ENCODE assay signal across 8 mouse cellular contexts in the genomic region with DNA sequence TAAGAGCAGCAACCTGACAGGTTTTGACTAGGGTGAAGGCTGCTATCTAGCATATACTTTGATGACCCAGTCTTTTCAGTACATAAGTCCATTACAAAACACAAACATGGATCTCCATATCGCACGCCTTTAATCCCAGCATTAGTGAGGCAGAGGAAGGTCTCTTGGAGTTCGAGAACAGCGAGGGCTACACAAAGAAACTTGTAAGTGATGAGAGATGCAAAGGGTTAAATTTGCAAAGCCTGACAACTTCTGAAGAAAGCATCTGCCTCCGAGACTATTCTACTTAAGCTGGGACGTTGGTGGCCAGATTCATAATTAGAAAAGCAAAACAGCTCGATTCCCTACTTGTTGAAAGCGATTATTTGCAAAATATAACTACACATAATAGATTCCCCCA. TPM values are rescaled to one million over a fixed set of nuclear protein-coding genes. Genes with fewer than 3 reads are reported as not detected.
DNase-seq lines count a peak whose midpoint lies in the region; ATAC-seq and TF ChIP-seq lines count a peak whose summit lies in the region.

No protein-coding gene starts in this region.

- intact Hi-C loops in gastrocnemius, adult 2 months (cut with DNase I) = loop anchor here (1.0 to 5.0 kb wide), 3 partner anchors 31 to 327 kb away; partner anchors contain the start of genes Cops7a, Emg1 and Phb2
- intact Hi-C loops in gastrocnemius, postnatal 36 days (cut with DNase I) = loop anchor here (1.0 to 10.0 kb wide), 2 partner anchors 30 to 324 kb away; partner anchors contain the start of genes Emg1, Phb2 and Zfp384

- TF ChIP-seq CTCF in gastrocnemius, adult 2 months (IDR thresholded peaks at IDR 0.05) = no peak
- no peak for TF ChIP-seq CTCF in E14TG2a.4 (conservative IDR thresholded peaks at IDR 0.05; ENCODE audit: low read length)
- no peak for TF ChIP-seq CTCF in forebrain, postnatal 0 days (IDR thresholded peaks at IDR 0.05; ENCODE audit: low read depth)

- H3K79me2 ChIP-seq in macrophage (ENCODE audit: inconsistent target) = peaks cover 35% of the 10 kb centered on the region

- peaks cover 68% of the 10 kb centered on the region for H3K36me3 ChIP-seq in E14TG2a.4 (ENCODE audit: insufficient read depth, low read length)
- peaks cover 29% of the 10 kb centered on the region for H3K36me3 ChIP-seq in forebrain, postnatal 0 days (ENCODE audit: insufficient read depth)
- peaks cover 29% of the 10 kb centered on the region for H3K36me3 ChIP-seq in macrophage (ENCODE audit: inconsistent target)

- DNase-seq in gastrocnemius, adult 2 months = no peak
- DNase-seq in gastrocnemius, postnatal 36 days = no peak
- DNase-seq in forebrain, postnatal 0 days = no peak
- no peak for DNase-seq in cerebellum, adult 9-11 months
- no peak for DNase-seq in right cerebral cortex, adult 18-20 months

- H3K27me3 ChIP-seq in E14TG2a.4 (ENCODE audit: insufficient read depth, low read length) = no peaks in the 10 kb centered on the region
- H3K27me3 ChIP-seq in forebrain, postnatal 0 days (ENCODE audit: insufficient read depth, low read length) = no peaks in the 10 kb centered on the region

- 7% methylated on average over 8 of the region's 8 CpGs for WGBS in forebrain, postnatal 0 days
- 9% methylated on average over 8 of the region's 8 CpGs for WGBS in macrophage (ENCODE audit: missing documents)

- peak overlapping the region; percentile 37 for H3K4me2 ChIP-seq in forebrain, postnatal 0 days (ENCODE audit: low read depth)

- peak; percentile 8; the same call in 1 of the 2 replicates for ATAC-seq in forebrain, postnatal 0 days
- ATAC-seq in frontal cortex, adult (ENCODE audit: low TSS enrichment) = no peak

- no peaks in the 10 kb centered on the region for H3K9me3 ChIP-seq in E14TG2a.4 (ENCODE audit: low read length)
- H3K9me3 ChIP-seq in forebrain, postnatal 0 days (ENCODE audit: low read length) = no peaks in the 10 kb centered on the region

- H3K4me3 ChIP-seq in gastrocnemius, adult 2 months = peak overlapping the region; percentile 88
- H3K4me3 ChIP-seq in E14TG2a.4 (replicated peaks; ENCODE audit: low read length) (peak overlapping the region; percentile 91), macrophage (ENCODE audit: inconsistent target) (peak overlapping the region; percentile 83)
- peak overlapping the region; percentile 77 for H3K4me3 ChIP-seq in forebrain, postnatal 0 days (ENCODE audit: low read depth, low read length)

- H3K9ac ChIP-seq in forebrain, postnatal 0 days = no peak overlapping the region

- H3K4me1 ChIP-seq in E14TG2a.4 (replicated peaks; ENCODE audit: low read depth, low read length) = peaks cover 36% of the 10 kb centered on the region
- peaks cover 6% of the 10 kb centered on the region; the same call in 1 of the 2 replicates for H3K4me1 ChIP-seq in forebrain, postnatal 0 days (ENCODE audit: insufficient read depth)

- H3K27ac ChIP-seq in gastrocnemius, adult 2 months = peak overlapping the region; percentile 88
- no peak overlapping the region for H3K27ac ChIP-seq in forebrain, postnatal 0 days (ENCODE audit: low read depth, low read length)
- peak overlapping the region; percentile 84 for H3K27ac ChIP-seq in macrophage

RNA-seq across cellular contexts. Expression of gene Ing4, which starts 0.4 kb away (rescaled TPM):
- 10 to 100 TPM; 26.8 to 28.3 TPM for total RNA-seq in gastrocnemius, adult 2 months (2021)
- total RNA-seq in gastrocnemius, postnatal 36 days (2021) = 10 to 100 TPM; 26.4 to 31.1 TPM
- 83.4 and 103 TPM in 2 replicates for total RNA-seq in forebrain, postnatal 0 days (2014; rRNA removed)
- polyA plus RNA-seq in forebrain, postnatal 0 days (2015; fragmentation: Nextera tagmentation; extraction: Ambion mirVana) = 102 and 111 TPM in 2 replicates
- 100 to 1,000 TPM in 16 of 26 experiments, 10 to 100 TPM in 10; 32.0 to 260 (median 112) TPM for total RNA-seq in macrophage (2018; cell fraction: chromatin; rRNA removed)
- total RNA-seq in macrophage (2018; cell fraction: cytosol; rRNA removed) = 10 to 100 TPM; 23.5 to 74.3 (median 45.3) TPM
- total RNA-seq in macrophage (2018; cell fraction: nucleus; rRNA removed) = 100 to 1,000 TPM in 5 of 26 experiments, 10 to 100 TPM in 21; 26.5 to 172 (median 60.7) TPM
- polyA plus RNA-seq in macrophage (2018) = 40.7 to 67.3 TPM (median 57.5 TPM) in 3 replicates

RNA-seq across cellular contexts. Expression of gene Acrbp, which starts 10.4 kb away (rescaled TPM):
- total RNA-seq in gastrocnemius, adult 2 months (2021) = 1 to 10 TPM; 2.4 to 4.5 TPM
- 1 to 10 TPM; 2.5 to 2.7 TPM for total RNA-seq in gastrocnemius, postnatal 36 days (2021)
- total RNA-seq in forebrain, postnatal 0 days (2014; rRNA removed) = 11.3 and 12.2 TPM in 2 replicates
- 11.4 and 13.8 TPM in 2 replicates for polyA plus RNA-seq in forebrain, postnatal 0 days (2015; fragmentation: Nextera tagmentation; extraction: Ambion mirVana)
- 100 to 1,000 TPM in 2 of 26 experiments, 10 to 100 TPM in 21, 1 to 10 TPM in 3; 8.8 to 120 (median 49.0) TPM for total RNA-seq in macrophage (2018; cell fraction: chromatin; rRNA removed)
- total RNA-seq in macrophage (2018; cell fraction: cytosol; rRNA removed) = 1 to 10 TPM in 14 of 26 experiments, under 1 TPM in 12; 0.10 to 6.3 (median 1.2) TPM
- total RNA-seq in macrophage (2018; cell fraction: nucleus; rRNA removed) = 10 to 100 TPM in 21 of 26 experiments, 1 to 10 TPM in 5; 7.4 to 83.3 (median 27.0) TPM
- 1.4 to 5.9 TPM (median 3.2 TPM) in 3 replicates for polyA plus RNA-seq in macrophage (2018)

RNA-seq across cellular contexts. Expression of gene Lpar5, which starts 28.6 kb away (rescaled TPM):
- not detected for total RNA-seq in gastrocnemius, adult 2 months (2021)
- total RNA-seq in gastrocnemius, postnatal 36 days (2021) = not detected
- 0.38 and 0.71 TPM in 2 replicates for total RNA-seq in forebrain, postnatal 0 days (2014; rRNA removed)
- 0.59 and 0.61 TPM in 2 replicates for polyA plus RNA-seq in forebrain, postnatal 0 days (2015; fragmentation: Nextera tagmentation; extraction: Ambion mirVana)
- total RNA-seq in macrophage (2018; cell fraction: chromatin; rRNA removed) = 10 to 100 TPM in 1 of 26 experiments, 1 to 10 TPM in 16, under 1 TPM in 5, not detected in 4; 0.50 to 13.9 (median 1.9) TPM
- 10 to 100 TPM in 23 of 26 experiments, 1 to 10 TPM in 3; 4.7 to 33.3 (median 20.4) TPM for total RNA-seq in macrophage (2018; cell fraction: cytosol; rRNA removed)
- total RNA-seq in macrophage (2018; cell fraction: nucleus; rRNA removed) = 10 to 100 TPM in 19 of 26 experiments, 1 to 10 TPM in 7; 1.1 to 37.2 (median 12.8) TPM
- polyA plus RNA-seq in macrophage (2018) = 10.0 to 28.0 TPM (median 23.5 TPM) in 3 replicates

RNA-seq across cellular contexts. Expression of gene Zfp384, which starts 30.2 kb away (rescaled TPM):
- 10 to 100 TPM; 24.4 to 28.0 TPM for total RNA-seq in gastrocnemius, adult 2 months (2021)
- 10 to 100 TPM; 20.3 to 22.8 TPM for total RNA-seq in gastrocnemius, postnatal 36 days (2021)
- total RNA-seq in forebrain, postnatal 0 days (2014; rRNA removed) = 24.7 and 34.5 TPM in 2 replicates
- 7.2 and 8.4 TPM in 2 replicates for polyA plus RNA-seq in forebrain, postnatal 0 days (2015; fragmentation: Nextera tagmentation; extraction: Ambion mirVana)
- 100 to 1,000 TPM; 105 to 210 (median 160) TPM for total RNA-seq in macrophage (2018; cell fraction: chromatin; rRNA removed)
- total RNA-seq in macrophage (2018; cell fraction: cytosol; rRNA removed) = 10 to 100 TPM; 25.5 to 46.2 (median 36.9) TPM
- 100 to 1,000 TPM in 24 of 26 experiments, 10 to 100 TPM in 2; 83.3 to 158 (median 128) TPM for total RNA-seq in macrophage (2018; cell fraction: nucleus; rRNA removed)
- 35.4 to 57.8 TPM (median 41.9 TPM) in 3 replicates for polyA plus RNA-seq in macrophage (2018)

RNA-seq across cellular contexts. Expression of gene Pianp, which starts 42.6 kb away (rescaled TPM):
- total RNA-seq in gastrocnemius, adult 2 months (2021) = under 1 TPM; 0.22 to 0.41 TPM
- total RNA-seq in gastrocnemius, postnatal 36 days (2021) = 1 to 10 TPM in 1 of 2 experiments, under 1 TPM in 1; 0.10 to 1.3 TPM
- 12.2 and 18.3 TPM in 2 replicates for total RNA-seq in forebrain, postnatal 0 days (2014; rRNA removed)
- 53.8 and 68.9 TPM in 2 replicates for polyA plus RNA-seq in forebrain, postnatal 0 days (2015; fragmentation: Nextera tagmentation; extraction: Ambion mirVana)
- 10 to 100 TPM in 1 of 26 experiments, 1 to 10 TPM in 21, under 1 TPM in 2, not detected in 2; 0.51 to 10.7 (median 2.5) TPM for total RNA-seq in macrophage (2018; cell fraction: chromatin; rRNA removed)
- total RNA-seq in macrophage (2018; cell fraction: cytosol; rRNA removed) = 10 to 100 TPM in 13 of 26 experiments, 1 to 10 TPM in 13; 4.8 to 26.1 (median 11.3) TPM
- 10 to 100 TPM in 5 of 26 experiments, 1 to 10 TPM in 21; 3.2 to 16.6 (median 6.5) TPM for total RNA-seq in macrophage (2018; cell fraction: nucleus; rRNA removed)
- 10.8 to 32.4 TPM (median 17.5 TPM) in 3 replicates for polyA plus RNA-seq in macrophage (2018)
